Mouse (Mus musculus) kidney, adult 9 months (tissue): ENCODE data around the gene Abraxas2.
A peak's percentile ranks its signal among the peaks of the same experiment; 100 is the strongest.

ENCODE experiments used
- DNase-seq: peaks from one replicate; pipeline ENCODE4 v3.0.0; 2022

Abraxas2 gene

DNA sequence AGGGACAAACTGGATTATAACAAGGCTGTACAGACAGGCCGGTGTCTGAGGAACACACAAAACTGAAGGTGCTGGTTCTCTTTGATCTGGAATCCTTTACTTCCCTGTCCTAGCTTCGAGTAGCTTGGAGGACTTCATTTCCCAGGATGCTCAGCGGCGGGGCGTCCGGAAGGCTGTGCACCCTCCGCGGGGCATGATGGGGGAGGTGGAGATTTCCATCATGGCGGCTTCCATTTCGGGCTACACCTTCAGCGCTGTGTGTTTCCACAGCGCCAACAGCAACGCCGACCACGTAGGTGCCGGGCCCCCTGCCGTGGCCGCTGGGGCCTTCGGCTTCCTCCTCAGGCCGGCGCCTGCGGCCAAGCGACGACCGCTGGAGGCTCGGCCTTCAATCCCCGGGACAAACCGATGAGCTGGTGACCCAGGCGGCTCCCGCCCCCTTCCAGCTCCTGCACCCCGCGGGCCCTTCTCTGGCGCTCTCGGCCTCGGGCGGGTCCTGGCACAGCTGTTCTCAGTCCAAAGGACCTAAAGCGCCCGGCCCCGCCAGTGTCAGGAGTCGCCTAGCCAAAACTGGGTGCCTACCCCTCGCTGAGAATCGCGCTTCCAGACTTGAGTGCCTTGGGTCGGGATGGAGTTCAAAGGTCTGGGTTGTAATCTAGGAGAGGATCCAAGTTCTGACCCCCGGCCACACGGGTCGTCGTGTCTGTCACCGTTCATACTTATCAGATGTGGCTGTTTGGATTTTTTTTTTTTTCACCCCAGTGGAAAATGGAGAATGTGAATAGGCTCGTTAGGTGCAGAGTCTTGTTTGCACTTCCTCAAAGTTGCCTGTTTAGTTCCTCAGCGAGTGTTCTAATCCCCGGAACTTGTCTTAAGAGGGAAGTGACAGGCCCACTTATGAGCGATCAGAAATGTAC is at the start of gene Abraxas2:
Gene Abraxas2 (plus strand): TSS at position 184 of the 917 bp plus-strand sequence.
- peak; percentile 92 for DNase-seq

DNA sequence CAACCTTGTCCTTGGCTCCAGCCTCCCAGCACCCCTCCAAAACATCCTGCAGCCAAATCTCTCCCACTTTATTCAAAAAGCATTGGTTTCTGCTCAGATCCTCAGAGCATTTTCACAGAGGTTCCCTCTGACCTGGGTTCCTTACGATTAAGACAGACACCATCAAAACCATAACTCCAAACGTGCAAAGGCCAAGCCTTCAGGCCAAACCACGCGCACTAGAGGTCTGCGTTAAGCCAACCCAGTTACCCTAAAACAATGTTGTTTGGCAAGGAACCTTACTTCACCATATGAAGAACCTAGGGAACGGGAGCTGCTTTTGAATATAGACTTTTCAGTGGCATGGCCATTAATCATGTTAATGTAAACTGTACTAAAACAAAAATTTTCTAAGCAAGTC is 49.3 kb upstream of the Abraxas2 start:
- DNase-seq, result no peak

DNA sequence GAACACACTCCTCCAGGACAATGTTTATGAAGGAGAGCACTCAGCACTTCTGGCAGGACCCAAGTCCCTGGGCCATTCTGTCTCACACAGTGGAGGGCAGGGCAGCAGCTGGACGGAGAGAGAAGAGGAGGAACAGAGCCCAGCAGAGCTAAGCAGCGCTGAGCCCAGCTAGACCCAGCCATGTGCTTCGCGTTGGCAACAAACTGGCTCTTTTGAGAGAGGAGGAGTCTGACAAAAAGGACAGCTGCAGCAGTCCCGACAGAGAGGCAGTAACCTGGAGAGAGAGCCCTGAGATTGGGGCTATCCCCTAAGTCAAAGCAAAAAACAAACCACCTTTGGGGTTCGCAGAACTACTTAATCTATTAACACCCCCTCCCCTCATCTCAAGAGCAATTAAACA is 48.7 kb upstream of the Abraxas2 start:
- peak; percentile 61 for DNase-seq

DNA sequence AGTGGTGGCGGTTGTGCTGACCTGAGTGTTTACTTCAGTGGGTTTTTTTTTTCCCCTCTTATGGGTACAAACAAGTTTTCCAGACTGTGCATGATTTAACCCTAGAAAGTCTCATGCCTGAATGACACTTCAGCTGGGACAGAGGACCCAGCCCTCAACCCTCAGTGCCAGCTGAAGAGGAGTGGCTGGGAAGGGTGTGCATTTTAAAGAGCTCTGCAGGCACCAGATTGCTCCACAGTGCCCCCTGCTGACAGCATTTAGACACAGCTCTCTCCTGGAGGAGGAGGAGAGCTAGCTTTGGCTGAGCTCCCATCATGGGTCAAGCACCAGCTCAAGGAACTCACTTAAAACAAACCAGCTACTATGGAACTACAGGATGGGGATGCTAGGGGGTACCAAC is 48.1 kb upstream of the Abraxas2 start:
- DNase-seq, result peak; percentile 94

DNA sequence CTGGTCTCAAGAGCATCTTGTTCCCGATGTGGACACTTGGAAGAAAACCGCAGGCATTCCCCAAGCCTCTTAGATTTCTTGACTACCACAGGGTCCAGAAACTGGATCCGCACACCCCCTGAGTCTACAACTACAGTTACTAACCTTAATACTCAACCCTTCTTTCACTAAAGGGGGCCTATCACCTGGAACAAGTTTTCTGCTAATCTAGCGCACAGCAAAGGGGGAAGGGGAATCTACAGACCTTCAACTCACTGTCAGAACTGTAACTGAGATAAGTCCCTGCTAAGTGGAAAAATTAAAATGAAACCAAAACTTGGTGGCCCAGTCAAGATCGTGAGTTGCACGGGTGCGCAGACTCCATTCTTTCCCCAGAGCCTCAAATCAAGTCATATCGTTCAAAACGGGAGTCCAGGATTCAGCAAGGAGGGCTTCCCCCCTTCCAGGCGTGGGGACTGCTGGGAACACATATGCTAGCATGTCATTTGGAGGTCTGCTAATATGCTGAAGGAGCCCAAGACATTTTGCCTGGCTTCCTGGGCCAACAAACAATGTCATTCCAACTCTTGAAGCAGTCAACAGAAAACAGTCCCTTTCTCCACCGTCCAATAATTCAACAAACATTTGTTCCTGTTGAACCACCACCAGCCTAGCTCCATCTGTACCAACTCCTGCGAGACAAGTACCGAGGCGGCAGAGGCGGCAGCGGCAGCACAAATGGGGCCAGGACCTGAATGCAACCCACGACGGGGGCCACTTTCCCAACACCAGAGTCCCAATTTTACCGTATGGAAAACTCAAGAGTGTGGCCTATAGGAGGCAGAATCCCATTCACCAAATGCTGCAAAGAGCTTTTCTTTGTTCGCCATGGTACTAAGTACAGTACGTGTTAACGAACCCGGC is 47.1 kb upstream of the Abraxas2 start:
- peak; percentile 47 for DNase-seq

DNA sequence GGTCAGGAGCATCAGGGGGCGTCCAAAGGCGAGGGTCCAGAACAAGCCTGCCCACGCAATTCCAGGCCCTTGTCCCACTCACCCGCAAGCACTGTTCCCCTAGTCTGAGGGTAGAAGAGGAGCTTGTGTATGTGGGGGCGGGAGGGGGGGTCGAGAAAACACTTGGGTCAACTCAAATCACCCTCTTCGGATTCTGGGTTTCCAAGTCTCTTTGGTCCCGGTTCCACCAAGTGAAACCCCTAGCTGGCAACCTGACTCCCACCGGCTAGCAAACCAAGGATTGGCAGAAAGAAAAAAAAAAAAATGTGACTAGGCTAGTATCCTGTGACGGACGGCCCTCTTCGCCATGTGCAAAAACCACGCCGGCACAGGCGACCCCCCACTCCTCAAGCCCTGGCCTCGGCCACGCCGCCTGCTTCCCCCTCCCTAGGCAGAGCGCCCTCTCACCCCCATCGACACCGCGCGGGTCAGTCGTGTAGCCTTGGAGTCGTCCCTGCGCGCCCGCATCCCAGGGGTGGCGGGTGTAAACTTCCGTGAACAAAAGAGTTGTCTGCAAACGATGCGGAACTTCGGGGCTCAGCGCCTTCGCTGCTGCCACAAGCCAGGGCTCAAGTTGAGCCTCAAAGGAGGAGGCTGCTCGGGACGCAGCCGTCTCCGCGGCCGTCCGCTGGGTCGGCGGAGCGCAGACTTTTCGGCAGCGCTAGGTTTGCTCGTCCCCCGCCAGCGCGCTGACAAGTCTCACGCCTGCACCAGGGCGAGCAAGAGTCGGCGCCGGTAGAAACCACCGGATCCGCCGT is 46.2 kb upstream of the Abraxas2 start:
- peak; percentile 40 for DNase-seq

DNA sequence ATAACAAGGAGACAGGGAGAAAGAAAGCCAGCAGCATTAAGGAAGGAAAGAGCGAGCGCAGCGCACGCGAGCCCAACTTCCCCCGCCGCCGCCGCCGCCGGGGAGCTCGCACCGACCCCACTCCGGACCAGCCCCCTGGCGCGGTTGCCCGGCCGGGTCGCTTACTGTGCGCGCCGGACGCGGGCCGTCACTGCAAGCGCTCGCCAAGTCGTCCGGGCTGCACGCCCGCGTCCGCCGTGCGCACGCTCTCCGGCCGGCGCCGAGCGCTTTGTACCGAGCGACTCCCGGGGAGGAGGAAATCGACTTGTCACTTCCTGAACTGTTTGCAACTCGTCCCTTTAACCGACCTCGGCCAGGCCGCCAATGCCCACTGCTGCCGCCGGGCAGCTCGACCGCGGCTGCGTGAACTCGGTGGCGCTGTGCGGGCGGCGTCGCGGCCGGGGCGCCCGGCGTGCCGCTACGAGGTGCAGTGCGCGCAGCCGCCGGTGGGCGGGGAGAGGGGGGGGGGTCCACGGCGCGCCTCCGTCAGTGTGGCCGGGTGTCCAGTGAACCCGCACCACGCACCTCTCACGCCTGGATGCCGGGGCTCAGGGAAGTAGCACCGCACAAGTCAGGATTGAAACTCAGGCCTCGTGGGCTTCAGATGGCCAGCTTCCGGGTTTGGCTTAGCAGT is 45.5 kb upstream of the Abraxas2 start, which contains the start of gene Fam53b:
Gene Fam53b (minus strand): TSS at position 471 of the 673 bp plus-strand sequence.
- DNase-seq, result peak; percentile 74

DNA sequence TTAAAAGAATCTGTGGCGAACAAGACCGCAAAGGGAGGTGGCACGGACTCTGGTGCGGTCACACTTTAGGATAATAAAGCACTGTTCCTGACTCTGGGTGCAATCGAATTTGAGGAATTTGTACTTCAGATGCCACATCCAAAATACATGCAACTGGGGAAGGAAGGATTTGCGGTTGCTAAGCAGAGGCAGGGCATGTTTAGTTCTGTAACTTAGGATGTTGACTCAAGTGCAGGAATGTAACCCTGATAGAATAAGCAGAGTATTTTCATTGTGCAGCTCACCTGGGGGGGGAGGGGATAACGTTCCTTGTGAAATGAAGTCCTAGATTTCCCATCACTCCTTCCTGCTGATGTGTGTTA is 45.0 kb upstream of the Abraxas2 start:
- no peak for DNase-seq

DNA sequence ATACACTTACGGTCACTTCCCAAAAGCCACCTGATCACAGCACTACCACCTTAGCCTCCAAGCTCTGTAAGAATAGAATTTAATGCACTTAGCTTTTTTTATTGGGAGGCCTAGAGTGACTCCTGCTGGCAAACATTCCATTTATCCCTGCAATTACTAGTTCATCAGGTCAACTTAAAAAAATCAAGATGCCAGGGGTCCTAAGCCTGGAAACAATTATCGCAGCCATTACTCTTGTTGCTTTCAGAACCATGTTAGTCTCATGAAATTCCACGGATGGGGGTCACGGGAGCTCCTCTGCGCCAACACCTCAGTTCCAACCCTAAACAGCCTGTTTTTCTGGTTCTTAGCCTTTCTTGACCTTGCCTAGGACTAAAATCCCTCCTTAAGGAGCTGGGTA is 43.9 kb upstream of the Abraxas2 start:
- peak; percentile 27 for DNase-seq

DNA sequence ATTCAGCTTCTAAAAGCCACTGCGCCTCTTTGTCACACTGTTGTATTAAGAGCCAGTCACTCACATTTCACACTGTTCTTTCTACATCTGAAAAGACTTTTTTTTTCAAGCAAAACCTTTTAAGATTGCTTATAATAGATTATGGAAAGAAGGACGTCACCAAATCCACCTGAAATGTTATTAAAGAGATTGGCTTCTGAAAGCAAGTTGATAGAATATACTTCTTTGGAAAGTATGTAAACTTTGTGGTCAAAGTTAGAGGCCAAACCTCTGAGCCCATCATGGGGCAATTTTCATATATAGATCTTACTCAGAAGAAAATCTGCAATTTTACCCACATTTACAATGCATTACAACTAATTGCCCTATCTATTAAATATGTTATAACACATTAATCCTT is 42.5 kb upstream of the Abraxas2 start:
- no peak for DNase-seq

DNA sequence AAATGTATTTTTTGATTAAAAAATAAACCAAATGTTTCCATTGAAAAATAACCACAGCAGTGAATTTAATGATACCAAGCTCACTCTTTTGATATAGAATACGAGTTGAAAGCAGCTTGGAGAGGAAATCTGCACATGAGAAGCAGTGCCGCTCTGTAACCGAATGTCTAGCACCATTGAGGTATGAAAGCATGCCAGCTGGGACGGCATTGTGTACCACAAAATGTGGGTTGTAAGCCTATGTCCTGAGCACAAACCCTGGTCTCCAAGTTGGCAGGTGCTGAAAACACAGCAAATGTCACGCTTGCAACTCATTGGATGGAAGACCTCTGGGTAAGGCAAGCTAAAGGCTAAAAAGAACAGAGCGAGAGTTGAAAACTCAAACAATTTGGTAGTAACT is 42.0 kb upstream of the Abraxas2 start:
- DNase-seq, result no peak

DNA sequence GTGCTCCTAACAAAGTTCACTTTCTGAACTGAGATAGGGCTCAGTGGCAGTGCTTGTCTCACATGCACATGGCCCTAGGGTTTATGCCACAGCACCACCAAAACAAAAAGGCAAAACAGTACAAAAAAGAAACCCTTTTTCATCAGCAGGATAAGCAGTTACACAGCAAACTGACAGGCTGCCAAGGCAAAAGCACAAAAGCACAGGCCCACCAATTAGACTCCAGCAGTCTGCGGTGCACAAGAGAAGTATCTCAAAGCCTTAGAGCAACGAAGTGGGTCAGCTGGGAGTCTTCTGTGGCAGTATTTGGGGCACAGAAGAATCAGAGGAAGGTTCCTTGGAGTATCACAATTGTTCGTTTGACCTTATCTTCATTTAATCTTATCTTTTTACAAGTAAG is 38.3 kb upstream of the Abraxas2 start:
- DNase-seq, result no peak

DNA sequence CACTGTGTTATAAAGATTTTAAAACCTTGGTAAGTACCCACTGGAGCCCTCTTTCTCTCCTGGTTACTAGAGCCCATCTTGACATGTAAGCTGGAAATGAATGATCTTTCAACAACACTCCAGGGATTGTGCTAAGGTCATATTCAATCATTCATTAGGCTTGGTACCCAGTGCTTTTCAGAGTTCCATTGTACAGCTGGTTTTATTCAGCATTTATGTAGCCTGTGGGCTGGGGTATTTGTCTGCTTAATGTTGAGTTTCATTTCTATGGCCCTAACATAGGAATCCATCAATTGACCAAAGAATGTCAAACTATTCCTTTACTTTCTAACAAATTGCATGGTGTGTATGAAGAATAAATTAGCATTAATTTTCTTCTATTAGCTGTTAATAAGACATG is 35.2 kb upstream of the Abraxas2 start:
- DNase-seq, result no peak

DNA sequence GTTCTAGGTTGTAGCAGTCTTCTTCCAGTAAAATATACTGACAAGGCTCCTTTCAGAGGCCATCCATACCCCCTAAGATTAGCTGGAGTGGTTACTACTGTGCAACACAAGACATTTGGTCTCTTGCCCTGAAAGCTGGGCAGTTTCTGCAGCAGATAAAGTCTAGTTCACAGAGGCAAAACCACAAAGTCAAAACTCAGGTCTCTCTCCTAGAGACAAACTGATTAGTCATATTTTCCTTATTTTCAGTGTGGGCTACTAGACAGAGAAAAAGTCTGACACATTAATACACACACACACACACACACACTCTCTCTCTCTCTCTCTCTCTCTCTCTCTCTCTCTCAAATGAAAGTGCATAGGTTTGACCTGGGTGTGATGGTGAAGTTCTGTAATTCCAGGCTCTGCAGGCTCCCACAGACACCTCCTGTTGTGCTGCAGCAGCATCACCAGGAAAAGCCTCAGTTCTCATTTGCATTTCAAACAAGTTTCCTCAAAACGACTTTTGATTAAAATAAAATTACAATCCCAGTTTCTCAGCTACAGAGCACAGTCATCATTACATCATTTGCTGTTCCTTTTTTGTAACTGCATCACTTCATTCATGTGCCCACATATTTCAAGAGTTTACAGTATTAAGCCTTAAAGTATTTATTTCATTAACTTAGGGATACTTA is 34.5 kb upstream of the Abraxas2 start:
- DNase-seq, result no peak

DNA sequence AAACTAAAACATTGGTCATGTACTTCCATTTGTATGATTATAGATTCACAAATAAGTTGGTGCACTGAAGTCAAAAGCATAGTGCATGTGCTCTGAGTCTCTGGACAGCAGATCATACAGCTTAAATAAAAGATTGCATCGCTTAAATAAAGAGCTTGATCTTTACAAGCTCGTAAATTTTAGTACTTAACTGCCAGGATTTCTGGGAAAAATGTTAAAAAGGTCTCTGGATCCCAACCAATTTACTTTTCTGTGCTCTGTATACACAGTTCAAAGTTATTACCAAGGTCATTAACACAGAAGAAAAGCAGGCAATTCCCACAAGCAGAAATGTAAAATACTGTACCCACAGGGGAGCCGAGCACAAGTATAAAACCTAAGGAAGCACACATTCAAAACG is 28.1 kb upstream of the Abraxas2 start:
- DNase-seq, result no peak

DNA sequence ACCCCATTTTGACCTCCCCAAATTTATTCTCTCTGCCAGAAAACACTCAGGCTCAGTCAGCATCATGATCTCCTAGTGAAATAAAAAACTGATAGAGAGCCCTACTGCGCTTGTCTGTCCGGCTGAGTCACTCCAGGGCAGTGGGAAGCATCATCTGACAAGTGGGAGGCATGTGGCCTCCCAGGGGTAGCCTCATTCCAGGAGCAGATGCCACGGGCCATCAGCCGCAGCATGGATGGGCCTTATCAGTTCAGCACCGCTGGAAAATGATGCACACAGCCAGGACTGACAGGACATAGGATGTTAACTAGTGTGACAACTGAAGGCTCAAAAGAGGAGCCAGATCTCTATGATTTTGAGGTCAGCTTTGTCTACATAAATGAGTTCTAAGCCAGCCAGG is 17.7 kb upstream of the Abraxas2 start:
- no peak for DNase-seq

DNA sequence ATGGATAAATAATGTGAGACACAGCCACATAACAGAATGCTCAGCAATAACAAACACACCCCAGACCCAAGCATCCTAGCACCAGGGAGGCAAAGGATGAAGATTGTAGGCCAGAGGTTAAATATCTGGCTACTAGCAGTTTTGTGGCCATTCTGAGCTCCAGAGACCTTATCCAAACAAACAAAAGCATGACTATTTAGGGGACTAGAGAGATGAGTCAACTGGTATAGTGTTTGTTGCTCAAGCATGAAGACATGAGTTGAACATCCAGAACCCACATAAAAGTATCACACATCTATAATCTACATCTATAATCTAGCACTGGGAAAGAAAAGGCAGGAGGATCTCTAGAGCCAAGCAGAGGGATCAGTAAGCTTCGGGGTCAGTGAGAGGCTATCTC is 16.6 kb upstream of the Abraxas2 start:
- no peak for DNase-seq

DNA sequence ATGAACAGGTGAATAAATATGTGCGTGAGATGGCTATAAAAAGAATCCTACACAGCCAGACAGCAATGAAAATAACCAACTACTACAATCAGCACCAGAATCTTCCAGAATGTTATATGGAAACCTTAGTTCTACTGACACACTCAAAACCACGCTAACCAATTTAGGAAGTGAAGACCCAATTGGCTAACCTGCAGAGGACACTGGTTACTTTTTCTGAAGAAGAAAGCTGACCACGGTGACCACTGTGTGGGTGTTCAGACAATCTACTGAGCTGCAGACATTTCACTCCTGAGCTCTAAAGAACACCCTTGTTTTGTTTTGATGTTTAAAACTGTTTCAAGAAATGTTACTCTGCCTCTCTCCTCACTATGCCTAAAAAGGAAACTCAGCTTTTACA is 15.9 kb upstream of the Abraxas2 start:
- no peak for DNase-seq

DNA sequence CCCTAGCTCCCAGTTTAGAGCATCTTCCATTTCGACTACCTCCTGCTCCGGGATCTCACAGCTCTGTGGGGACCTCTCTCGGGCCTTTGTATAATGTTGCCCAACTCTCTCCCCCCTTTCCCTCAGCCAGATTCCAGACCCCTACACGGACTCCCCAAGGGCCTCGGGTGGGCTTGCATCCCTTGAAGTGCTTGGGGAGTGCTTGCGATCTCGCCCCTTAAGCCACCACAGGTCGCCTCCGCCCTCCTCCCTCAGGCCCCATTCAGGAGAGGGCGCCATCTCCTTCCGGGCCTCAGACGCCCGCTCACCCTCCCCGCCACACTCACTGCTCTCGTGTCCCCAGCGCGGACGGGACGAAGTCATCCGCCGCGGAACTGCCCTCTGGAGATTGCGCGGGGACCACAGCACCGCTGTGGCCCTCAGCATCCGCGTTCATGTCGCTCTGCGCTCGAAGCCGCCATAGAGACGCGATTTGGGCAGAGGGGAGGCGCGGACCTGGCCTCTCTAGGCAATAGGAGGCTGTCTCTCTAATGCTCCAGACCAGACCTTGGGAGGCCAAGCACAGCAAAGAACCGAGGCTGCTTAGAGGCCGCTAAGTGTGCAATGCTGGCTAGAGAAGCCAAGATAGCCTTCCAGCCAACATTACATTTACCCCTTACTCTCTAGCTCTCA is 6.7 kb upstream of the Abraxas2 start, which contains the start of gene Eef1akmt2:
Gene Eef1akmt2 (minus strand): TSS at position 501 of the 672 bp plus-strand sequence.
- DNase-seq, result peak; percentile 90

DNA sequence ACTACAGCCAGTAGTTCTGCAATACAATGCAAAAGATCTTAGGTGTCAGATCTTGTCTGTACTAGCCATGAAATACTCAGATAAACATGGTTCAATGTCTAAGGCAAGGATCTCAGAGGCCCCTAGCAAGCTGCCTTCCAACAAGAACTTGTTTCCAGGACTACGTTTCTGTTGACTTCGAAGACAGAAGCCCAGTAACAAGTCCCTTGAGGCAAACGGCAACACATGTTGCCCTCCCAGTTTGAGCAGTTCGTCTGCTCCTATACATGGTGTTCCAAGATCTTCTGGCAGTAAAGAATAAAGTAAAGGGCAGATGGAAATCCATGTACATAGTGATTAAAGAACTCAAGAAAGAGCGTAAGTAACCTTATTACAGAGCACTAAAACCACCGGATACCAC is 5.7 kb upstream of the Abraxas2 start:
- no peak for DNase-seq

DNA sequence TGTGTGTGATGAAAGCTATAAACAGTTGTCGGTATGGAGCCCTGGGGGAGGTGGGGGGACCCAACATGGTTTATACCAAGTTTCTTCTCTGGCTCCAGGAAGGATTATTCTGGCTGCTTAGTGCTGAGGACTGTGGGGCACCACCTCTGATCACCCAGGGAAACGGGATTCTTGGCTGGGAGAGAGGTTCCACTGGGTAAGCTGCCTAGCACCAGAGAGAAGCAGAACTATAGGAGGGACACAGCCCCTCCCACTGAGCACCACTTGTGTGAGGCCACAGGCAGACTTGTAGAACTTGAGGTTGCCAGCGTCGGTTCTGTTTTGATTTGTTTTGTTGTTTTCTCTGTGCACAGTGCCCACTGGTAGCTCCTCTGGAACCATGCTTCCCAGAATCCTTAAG is 5.1 kb upstream of the Abraxas2 start:
- DNase-seq, result no peak
